Mouse (Mus musculus) hindbrain, embryonic 10.5 days (tissue): ENCODE data around the gene Popdc2. TPM values are rescaled to one million over a fixed set of nuclear protein-coding genes. Genes with fewer than 3 reads are reported as not detected.

Experiments
- DNase-seq: peaks from one replicate; pipeline ENCODE4 v3.0.0-alpha.2; 2017; ENCODE audit warnings: low spot score
- H3K27ac ChIP-seq: fragments of 300-500 bp; sonication (generic); 2 replicates; pipeline ENCODE4 v1.5.1; 2016; ENCODE audit warnings: mild to moderate bottlenecking, moderate library complexity
- H3K27me3 ChIP-seq: fragments of 300-500 bp; sonication (generic); 2 replicates; pipeline ENCODE4 v1.6.1; 2016; ENCODE audit warnings: mild to moderate bottlenecking; ENCODE audit not compliant: poor library complexity, insufficient read depth, severe bottlenecking
- H3K36me3 ChIP-seq: fragments of 300-500 bp; sonication (generic); 2 replicates; pipeline ENCODE4 v1.6.1; 2016; ENCODE audit warnings: mild to moderate bottlenecking, moderate library complexity
- H3K4me1 ChIP-seq: fragments of 300-500 bp; sonication (generic); replicated peaks from 2 replicates; pipeline ENCODE4 v1.6.1; 2016; ENCODE audit warnings: mild to moderate bottlenecking
- H3K4me3 ChIP-seq: fragments of 300-500 bp; sonication (generic); 2 replicates; pipeline ENCODE4 v1.5.1; 2016; ENCODE audit warnings: mild to moderate bottlenecking, moderate library complexity
- H3K9me3 ChIP-seq: fragments of 300-500 bp; sonication (generic); 2 replicates; pipeline ENCODE4 v1.6.1; 2016; ENCODE audit warnings: mild to moderate bottlenecking, moderate library complexity
- WGBS: fragments of 180-500 bp; shearing (Covaris S2); methylation state at CpG from one replicate; pipeline ENCODE4 v1.1.7; 2016; 5-methylcytosine and 5-hydroxymethylcytosine counted together
- polyA plus RNA-seq: library from polyadenylated mRNA; unstranded; fragments of >200 nt; fragmentation: Nextera tagmentation; extraction: Ambion mirVana; gene quantifications from 2 replicates; pipeline ENCODE4 v1.2.1, GENCODE M21; 2016

Gene Popdc2
- polyA plus RNA-seq, 1 experiment from 2014 or later = 0.68 TPM

DNA sequence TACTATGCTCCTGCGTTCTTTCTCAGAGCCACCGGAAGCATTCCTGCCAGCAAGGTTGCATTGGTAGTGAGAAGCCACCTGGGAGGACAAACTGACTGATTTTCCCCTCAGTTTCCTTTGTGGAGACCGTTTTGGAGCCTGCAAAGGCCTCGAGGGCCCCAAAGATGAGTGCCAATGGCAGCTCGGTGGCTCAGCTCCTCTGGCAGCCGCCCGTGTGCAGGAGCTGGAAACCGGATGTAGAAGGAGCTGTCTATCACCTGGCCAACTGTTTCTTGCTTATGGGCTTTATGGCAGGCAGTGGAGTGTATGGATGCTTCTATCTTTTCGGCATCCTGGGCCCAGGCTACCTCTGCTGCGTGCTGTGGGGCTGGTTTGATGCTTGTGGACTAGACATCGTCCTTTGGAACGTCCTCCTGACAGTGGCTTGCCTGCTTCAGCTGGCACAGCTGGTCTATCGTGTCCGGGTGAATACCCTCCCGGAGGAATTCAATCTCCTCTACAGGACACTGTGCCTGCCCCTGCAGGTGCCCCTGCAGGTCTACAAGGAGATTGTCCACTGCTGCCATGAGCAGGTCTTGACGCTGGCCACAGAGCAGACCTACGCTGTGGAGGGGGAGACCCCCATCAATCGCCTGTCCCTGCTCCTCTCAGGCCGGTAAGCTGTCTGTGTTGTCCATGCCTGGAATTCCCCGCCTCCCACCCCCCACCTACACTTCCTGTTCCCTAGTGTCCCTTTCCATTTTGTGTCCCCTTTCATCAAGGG, 665 bp downstream of the Popdc2 start:
- WGBS = 84% methylated on average over 20 of the region's 20 CpGs
- peaks cover 17% of the 10 kb centered on the region for H3K4me1 ChIP-seq

DNA sequence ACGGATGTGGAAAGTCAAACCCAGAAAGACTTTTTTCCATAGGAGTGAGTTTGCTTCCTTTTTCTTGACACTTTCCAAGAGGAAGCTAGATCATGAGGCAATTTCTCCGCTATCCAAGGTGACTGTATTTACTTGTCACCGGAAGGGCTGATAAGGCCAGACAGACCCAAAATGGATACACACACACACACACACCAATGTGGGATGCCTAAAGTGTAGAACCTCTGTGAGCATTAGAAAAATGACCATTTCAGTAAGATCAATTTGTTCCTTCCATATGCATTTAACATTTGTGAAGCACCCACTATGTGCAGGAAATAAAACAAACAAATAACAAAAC, 1.2 kb downstream of the Popdc2 start:
- no peak for DNase-seq
- WGBS = 91% methylated on average over 3 of the region's 3 CpGs
- Histone ChIP-seq H3K36me3 (no peaks in the 10 kb centered on the region), H3K9me3 (no peaks in the 10 kb centered on the region), H3K27ac (no peak overlapping the region), H3K4me3 (no peak overlapping the region), H3K4me1 (peaks cover 17% of the 10 kb centered on the region), H3K27me3 (no peaks in the 10 kb centered on the region)

More for the DNA sequence above, 665 bp downstream of the Popdc2 start:
- H3K27me3 ChIP-seq = no peaks in the 10 kb centered on the region
- no peak overlapping the region for H3K4me3 ChIP-seq
- DNase-seq = no peak
- no peaks in the 10 kb centered on the region for H3K9me3 ChIP-seq
- 0 out of 2 replicates have a peak, but pooled peaks cover 4% of the 10 kb centered on the region for H3K36me3 ChIP-seq
- no peak overlapping the region for H3K27ac ChIP-seq

DNA sequence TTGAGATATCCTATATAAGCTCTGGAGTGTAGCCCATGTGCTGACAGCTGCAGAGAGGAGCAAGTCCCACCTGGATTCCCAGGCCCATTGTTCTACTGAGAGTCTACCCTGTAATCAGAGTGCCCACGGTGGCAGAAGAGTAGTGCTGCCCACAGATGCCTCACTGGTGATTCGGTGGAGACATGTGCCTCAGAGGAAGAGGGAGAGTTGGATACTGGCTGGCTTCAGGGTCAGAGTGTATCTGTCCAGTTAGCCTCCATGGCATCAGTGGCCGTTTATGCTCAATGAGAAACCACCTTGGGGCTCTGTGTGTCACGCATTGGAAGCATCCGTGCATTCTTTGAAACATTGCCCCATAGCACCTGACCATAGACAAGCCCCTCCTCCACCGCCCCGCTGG, 1.6 kb downstream of the Popdc2 start:
- WGBS = 87% methylated on average over 7 of the region's 7 CpGs
- no peaks in the 10 kb centered on the region for H3K27me3 ChIP-seq
- DNase-seq = no peak
- no peak overlapping the region for H3K27ac ChIP-seq
- H3K4me1 ChIP-seq = peaks cover 17% of the 10 kb centered on the region
- no peaks in the 10 kb centered on the region for H3K36me3 ChIP-seq
- H3K4me3 ChIP-seq = no peak overlapping the region
- H3K9me3 ChIP-seq = no peaks in the 10 kb centered on the region

DNA sequence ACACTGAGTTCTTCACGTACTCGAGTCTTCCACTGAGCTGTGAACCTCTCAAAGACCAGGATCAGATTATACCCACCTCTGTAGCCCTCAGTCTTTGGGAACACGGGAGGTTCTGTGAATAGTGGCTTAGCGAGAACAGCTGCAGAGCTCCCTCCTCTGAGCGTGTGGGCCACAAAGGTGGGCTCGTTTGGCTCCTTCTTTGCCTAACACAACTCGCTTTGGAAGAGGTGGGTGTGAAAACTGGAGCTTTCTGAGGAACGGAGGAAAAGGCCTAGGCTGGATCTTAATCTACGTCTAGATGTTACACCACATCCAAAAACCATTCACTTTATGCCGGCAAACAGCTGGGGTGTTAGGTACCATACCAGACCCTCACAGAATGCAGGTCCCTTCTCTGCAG, 3.4 kb downstream of the Popdc2 start:
- H3K4me1 ChIP-seq = peaks cover 22% of the 10 kb centered on the region
- no peak for DNase-seq
- no peaks in the 10 kb centered on the region for H3K36me3 ChIP-seq
- no peak overlapping the region for H3K27ac ChIP-seq
- no peaks in the 10 kb centered on the region for H3K9me3 ChIP-seq
- H3K27me3 ChIP-seq = no peaks in the 10 kb centered on the region
- H3K4me3 ChIP-seq = no peak overlapping the region
- 87% methylated on average over 10 of the region's 10 CpGs for WGBS

DNA sequence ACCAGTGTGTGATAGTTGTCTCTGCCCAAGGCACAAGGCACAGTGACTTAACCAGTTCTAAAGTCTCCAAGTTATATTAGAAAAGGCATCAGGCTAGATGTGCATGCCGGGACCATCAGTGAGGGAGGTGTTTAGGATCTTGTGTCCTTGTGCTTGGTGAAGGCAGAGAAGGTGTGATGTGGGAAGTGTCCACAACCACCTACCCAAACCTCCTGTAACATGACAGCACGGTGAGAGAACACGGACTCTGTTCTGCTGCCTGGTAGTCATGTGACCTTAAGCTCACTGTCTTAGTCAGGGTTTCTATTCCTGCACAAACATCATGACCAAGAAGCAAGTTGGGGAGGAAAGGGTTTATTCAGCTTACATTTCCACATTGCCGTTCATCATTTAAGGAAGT, 4.2 kb downstream of the Popdc2 start:
- H3K27ac ChIP-seq = no peak overlapping the region
- H3K36me3 ChIP-seq = no peaks in the 10 kb centered on the region
- 93% methylated on average over 4 of the region's 4 CpGs for WGBS
- H3K4me1 ChIP-seq = peaks cover 25% of the 10 kb centered on the region
- no peaks in the 10 kb centered on the region for H3K27me3 ChIP-seq
- H3K9me3 ChIP-seq = no peaks in the 10 kb centered on the region
- DNase-seq = no peak
- H3K4me3 ChIP-seq = no peak overlapping the region

DNA sequence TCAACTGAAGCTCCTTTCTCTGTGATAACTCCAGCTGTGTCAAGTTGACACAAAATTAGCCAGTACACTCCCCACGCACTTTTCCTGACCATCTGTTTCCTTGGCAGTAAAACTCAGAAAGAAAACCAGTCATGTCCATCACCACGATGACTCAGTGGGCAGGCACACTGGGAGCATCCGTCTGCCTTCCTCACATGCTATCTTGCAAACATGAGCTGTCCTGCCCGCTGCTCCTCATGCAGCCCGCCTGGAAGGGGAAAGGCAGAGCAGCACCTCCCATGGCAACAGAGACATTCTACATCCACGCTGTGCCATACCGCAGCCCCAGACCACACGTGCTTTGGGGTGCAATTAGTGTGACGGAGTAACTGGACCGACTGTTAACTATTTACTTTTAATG, 6.3 kb downstream of the Popdc2 start:
- WGBS = 78% methylated on average over 10 of the region's 10 CpGs
- H3K27ac ChIP-seq = no peak overlapping the region
- no peak overlapping the region for H3K4me3 ChIP-seq
- H3K4me1 ChIP-seq = peaks cover 15% of the 10 kb centered on the region
- H3K9me3 ChIP-seq = no peaks in the 10 kb centered on the region
- no peaks in the 10 kb centered on the region for H3K27me3 ChIP-seq
- no peak for DNase-seq
- no peaks in the 10 kb centered on the region for H3K36me3 ChIP-seq

DNA sequence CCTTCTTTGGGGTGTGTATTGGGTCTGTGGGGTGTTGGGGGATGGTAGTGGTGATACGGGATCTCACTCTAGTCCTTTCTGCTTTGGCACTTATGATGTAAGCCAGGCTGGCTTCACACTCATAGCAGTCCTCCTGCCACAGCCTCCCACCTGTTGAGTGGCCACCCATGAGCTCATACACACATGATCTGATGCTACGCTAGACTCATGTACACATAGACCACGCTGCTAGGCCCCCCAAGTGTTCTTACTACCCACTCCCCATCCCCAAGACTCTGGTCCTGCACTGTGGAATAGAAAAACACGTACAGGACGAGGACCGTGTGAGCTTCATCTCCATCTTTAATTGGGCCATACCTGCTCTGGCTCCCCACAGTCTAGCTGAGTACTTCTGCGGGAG, 7.0 kb downstream of the Popdc2 start:
- H3K36me3 ChIP-seq = no peaks in the 10 kb centered on the region
- WGBS = 87% methylated on average over 7 of the region's 7 CpGs
- no peak overlapping the region for H3K4me3 ChIP-seq
- no peak for DNase-seq
- H3K27me3 ChIP-seq = no peaks in the 10 kb centered on the region
- H3K4me1 ChIP-seq = peaks cover 19% of the 10 kb centered on the region
- H3K9me3 ChIP-seq = no peaks in the 10 kb centered on the region
- no peak overlapping the region for H3K27ac ChIP-seq

DNA sequence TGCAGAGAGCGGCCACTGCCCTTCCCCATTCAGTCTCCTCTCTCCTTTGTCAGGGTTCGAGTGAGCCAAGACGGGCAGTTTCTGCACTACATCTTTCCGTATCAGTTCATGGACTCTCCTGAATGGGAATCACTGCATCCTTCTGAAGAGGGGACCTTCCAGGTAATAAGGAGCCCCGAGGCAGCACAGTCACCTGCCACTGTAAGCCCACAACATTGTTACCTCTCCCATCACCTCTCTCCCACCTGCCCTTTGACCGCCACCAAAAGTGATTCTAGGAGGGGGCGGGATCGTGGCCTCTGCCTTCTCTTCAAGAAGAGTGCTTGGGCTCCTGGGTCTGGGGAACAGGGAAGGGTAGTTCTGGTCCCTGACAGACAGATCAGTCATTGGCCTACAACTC, 7.4 kb downstream of the Popdc2 start:
- H3K27ac ChIP-seq = no peak overlapping the region
- H3K36me3 ChIP-seq = no peaks in the 10 kb centered on the region
- no peak for DNase-seq
- no peaks in the 10 kb centered on the region for H3K9me3 ChIP-seq
- H3K4me1 ChIP-seq = peaks cover 19% of the 10 kb centered on the region
- 88% methylated on average over 8 of the region's 8 CpGs for WGBS
- H3K27me3 ChIP-seq = no peaks in the 10 kb centered on the region
- no peak overlapping the region for H3K4me3 ChIP-seq

DNA sequence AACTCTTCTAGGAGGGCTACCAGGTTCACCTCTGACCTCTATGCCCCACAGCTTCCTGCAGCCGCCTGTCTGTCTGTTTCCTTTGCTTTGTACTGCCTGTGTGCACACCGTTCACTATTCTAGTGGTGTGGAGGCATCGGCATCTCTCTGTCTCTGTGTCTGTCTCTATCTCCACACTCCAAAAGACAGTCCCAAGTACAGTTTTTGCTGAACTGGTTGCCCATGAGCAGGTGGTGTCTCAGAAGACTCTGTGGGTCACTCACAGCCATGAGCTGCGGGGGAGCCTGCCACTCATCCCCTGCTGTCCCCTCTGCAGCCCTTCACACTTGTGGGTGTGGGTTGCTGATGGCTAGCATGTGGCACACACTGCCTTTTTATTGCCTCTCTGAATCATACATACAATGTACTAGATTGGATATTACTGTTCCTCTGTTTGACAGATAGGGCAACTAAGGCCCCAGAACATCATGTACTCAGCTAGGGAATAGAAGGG, 8.0 kb downstream of the Popdc2 start:
- Histone ChIP-seq H3K27me3 (no peaks in the 10 kb centered on the region), H3K9me3 (no peaks in the 10 kb centered on the region), H3K27ac (no peak overlapping the region), H3K4me3 (no peak overlapping the region), H3K4me1 (peaks cover 19% of the 10 kb centered on the region), H3K36me3 (no peaks in the 10 kb centered on the region)
- no peak for DNase-seq
- 79% methylated on average over 4 of the region's 4 CpGs for WGBS

DNA sequence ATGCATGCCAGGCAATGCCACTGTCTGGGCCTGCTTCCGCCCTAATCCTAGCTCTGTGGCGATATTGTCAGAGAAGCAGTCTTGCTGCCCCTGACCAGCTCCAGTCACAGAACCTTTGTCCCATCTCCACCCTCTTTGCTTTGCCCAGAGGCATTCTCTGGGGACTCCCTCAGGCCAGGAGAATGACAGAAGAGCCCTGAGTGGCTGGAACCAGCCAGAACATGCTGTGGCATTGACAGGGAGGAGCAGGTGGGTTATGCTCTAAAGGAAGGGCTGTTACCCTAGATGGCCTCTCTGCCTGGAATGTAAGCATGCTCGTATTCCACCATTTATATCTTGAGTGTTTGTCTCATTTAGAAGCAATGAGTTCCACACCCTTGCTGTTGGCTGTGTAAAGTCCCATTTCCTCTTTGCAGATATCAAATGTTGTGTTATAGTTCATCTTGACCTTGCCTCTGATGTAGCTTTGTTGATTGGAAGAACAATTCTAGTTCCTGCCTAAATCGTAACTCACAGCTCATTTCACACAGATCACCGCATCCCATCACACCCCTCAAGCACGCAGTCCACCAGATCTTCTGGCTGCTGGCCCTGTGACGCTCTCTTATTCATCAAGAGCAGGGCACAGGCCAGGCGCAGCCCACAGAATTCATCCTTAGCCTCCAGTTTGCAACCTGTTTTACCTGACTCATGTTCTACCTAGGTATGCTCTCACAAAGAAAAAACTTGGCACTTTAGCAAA, 8.8 kb downstream of the Popdc2 start:
- Histone ChIP-seq H3K9me3 (no peaks in the 10 kb centered on the region), H3K27ac (peak overlapping the region; percentile 29; the same call in 1 of the 2 replicates), H3K27me3 (no peaks in the 10 kb centered on the region), H3K4me3 (no peak overlapping the region), H3K4me1 (peaks cover 19% of the 10 kb centered on the region), H3K36me3 (no peaks in the 10 kb centered on the region)
- WGBS = 90% methylated on average over 8 of the region's 8 CpGs
- DNase-seq = no peak

DNA sequence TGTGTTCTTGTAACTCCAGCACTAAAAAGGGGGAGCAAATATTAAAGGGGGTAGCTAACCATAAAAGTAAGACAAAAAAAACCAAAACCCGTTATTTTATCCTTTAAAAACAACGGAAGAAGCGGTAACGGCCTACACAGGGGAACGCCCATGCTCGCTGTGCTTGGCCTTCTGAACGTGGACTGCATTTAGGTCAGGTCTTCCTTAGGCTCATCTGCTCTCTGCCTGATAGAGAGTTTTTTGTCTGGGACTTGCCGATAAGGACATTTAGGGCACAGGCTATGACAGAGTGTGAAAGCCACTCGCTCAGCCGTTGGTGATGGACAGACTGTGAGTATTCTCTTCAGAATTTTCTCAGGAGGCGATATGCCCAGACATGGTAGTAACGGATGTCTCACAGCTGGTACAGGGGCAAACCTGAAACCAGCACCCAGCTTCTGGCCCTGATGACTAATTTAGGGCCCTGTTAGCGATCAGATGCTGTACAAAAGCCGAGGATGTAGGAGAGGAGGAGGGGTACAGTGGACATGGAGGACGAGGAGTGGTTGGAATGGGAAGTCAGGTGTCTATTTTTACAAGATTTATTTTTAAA, 9.8 kb downstream of the Popdc2 start:
- Histone ChIP-seq H3K27ac (peak overlapping the region; percentile 35; the same call in 1 of the 2 replicates), H3K27me3 (no peaks in the 10 kb centered on the region), H3K4me3 (no peak overlapping the region), H3K4me1 (peaks cover 29% of the 10 kb centered on the region), H3K9me3 (no peaks in the 10 kb centered on the region), H3K36me3 (no peaks in the 10 kb centered on the region)
- DNase-seq = no peak
- 89% methylated on average over 15 of the region's 15 CpGs for WGBS

DNA sequence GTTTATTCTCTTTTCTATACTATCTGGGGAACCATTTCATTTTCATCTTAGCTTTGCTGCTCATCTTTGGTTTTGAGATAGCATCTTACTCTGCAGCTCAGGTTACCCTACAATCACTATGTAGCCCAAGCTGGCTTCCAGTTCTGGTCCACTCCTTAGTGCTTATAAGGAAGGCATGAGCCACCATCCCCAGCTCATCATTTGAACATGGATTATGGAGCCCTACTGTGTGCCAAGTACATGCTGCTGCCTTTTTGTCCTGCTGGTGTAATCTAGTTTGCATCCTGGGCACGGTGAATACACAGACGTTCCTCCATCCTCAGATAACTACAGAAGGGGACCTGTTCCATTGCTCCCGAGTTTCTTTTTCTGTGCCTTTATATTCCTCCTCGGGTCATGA, 10.9 kb downstream of the Popdc2 start:
- Histone ChIP-seq H3K36me3 (no peaks in the 10 kb centered on the region), H3K27me3 (no peaks in the 10 kb centered on the region), H3K9me3 (no peaks in the 10 kb centered on the region), H3K4me3 (no peak overlapping the region), H3K27ac (no peak overlapping the region), H3K4me1 (peaks cover 32% of the 10 kb centered on the region)
- DNase-seq = no peak
- WGBS = 87% methylated on average over 4 of the region's 4 CpGs

DNA sequence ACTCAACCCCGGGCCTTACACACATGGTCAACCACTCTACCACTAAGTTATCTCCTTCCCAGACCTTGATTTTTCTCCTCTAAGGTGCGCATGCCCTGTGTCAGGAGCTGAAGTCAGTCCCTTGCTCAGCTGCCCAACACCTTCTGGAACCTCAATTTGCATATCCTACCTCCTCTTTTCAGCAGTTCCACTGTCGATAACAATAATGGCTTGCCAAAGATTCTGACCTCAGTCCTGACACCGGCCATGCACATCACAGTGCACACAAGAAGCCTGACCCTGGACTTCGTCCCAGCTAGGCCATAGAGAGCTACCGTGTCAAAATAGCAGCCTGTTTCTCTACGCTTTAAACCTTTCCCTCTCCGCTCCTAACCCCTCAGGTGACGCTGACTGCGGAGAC, 11.4 kb downstream of the Popdc2 start:
- DNase-seq = no peak
- H3K4me1 ChIP-seq = peaks cover 32% of the 10 kb centered on the region
- no peaks in the 10 kb centered on the region for H3K9me3 ChIP-seq

More for the DNA sequence above, 11.4 kb downstream of the Popdc2 start:
- Histone ChIP-seq H3K27ac (no peak overlapping the region), H3K27me3 (no peaks in the 10 kb centered on the region), H3K36me3 (no peaks in the 10 kb centered on the region), H3K4me3 (no peak overlapping the region)
- whole genome bisulfite sequencing = 81% methylated on average over 10 of the region's 10 CpGs
